ENCODE assay signal across 8 mouse cellular contexts in genomic region chr6:56796668-56797141, GRCm38 (mm10). TPM values are rescaled to one million over a fixed set of nuclear protein-coding genes. Genes with fewer than 3 reads are reported as not detected.
DNase-seq lines count a peak whose midpoint lies in the region; TF ChIP-seq lines count a peak whose summit lies in the region.

No protein-coding gene starts in this region.

- peak; percentile 55 for DNase-seq in gastrocnemius, adult 2 months
- no peak for DNase-seq in gastrocnemius, adult 8-10 months (ENCODE audit: low spot score in 2 of 2)
- peak; percentile 69 for DNase-seq in adipocyte (ENCODE audit: low spot score)
- DNase-seq in heart, postnatal 4 days, result peak; percentile 45
- DNase-seq in limb, embryonic 10.5 days (ENCODE audit: low spot score), result peak; percentile 41
- DNase-seq in mesoderm, embryonic 11.5 days (ENCODE audit: low read depth, low spot score), result peak; percentile 54
- DNase-seq in spleen, postnatal 14 days (ENCODE audit: low spot score in 2 of 2), result peak; percentile 11 to 25

- H3K4me1 ChIP-seq in embryonic fibroblast, embryonic 13.5 days (ENCODE audit: control insufficient read depth, insufficient read depth, low read length), result peaks cover 3% of the 10 kb centered on the region
- peaks cover 19% of the 10 kb centered on the region for H3K4me1 ChIP-seq in limb, embryonic 10.5 days

- no peak for TF ChIP-seq CTCF in gastrocnemius, adult 2 months (IDR thresholded peaks at IDR 0.05)
- no peak for TF ChIP-seq CTCF in embryonic fibroblast, embryonic 13.5 days (IDR thresholded peaks at IDR 0.05; ENCODE audit: borderline replicate concordance, insufficient read depth, low read length)

- peaks cover 18% of the 10 kb centered on the region for H3K36me3 ChIP-seq in limb, embryonic 10.5 days

- H3K9me3 ChIP-seq in limb, embryonic 10.5 days (replicated peaks), result no peaks in the 10 kb centered on the region

- H3K27ac ChIP-seq in gastrocnemius, adult 2 months, result peak overlapping the region; percentile 99
- peak overlapping the region; percentile 96 for H3K27ac ChIP-seq in embryonic fibroblast, embryonic 13.5 days (ENCODE audit: insufficient read depth, low read length)
- H3K27ac ChIP-seq in limb, embryonic 10.5 days, result peak overlapping the region; percentile 99

- H3K27me3 ChIP-seq in limb, embryonic 10.5 days (ENCODE audit: low read depth, poor library complexity, severe bottlenecking), result no peaks in the 10 kb centered on the region

- WGBS in limb, embryonic 10.5 days, result under 1% methylated on average over 16 of the region's 16 CpGs

- H3K4me3 ChIP-seq in gastrocnemius, adult 2 months, result peak overlapping the region; percentile 97
- H3K4me3 ChIP-seq in embryonic fibroblast, embryonic 13.5 days (ENCODE audit: insufficient read depth, low read length), result peak overlapping the region; percentile 100
- peak overlapping the region; percentile 85 for H3K4me3 ChIP-seq in limb, embryonic 10.5 days

- TF ChIP-seq POLR2A in embryonic fibroblast, embryonic 13.5 days (IDR thresholded peaks at IDR 0.05; ENCODE audit: low read depth, low read length), result no peak

- intact Hi-C loops in gastrocnemius, adult 2 months (cut with DNase I), result loop anchor here (2.0 to 5.0 kb wide), 2 partner anchors 82 to 906 kb away; partner anchors contain the start of genes Avl9 and Lancl2

RNA-seq across cellular contexts. Expression of gene Kbtbd2, which starts 0.9 kb away (rescaled TPM):
- 10 to 100 TPM; 20.7 to 26.0 TPM for total RNA-seq in gastrocnemius, adult 2 months (2021)
- 10 to 100 TPM; 22.5 to 29.1 (median 23.6) TPM for total RNA-seq in gastrocnemius, adult 8-10 months (2022)
- polyA plus RNA-seq in embryonic fibroblast, embryonic 13.5 days (2011; ENCODE audit: insufficient read length, low read depth, missing spikeins), result 37.8 and 47.3 TPM in 2 replicates
- 10 to 100 TPM; 43.7 to 44.9 TPM for total RNA-seq in heart, postnatal 4 days (2021)
- polyA plus RNA-seq in limb, embryonic 10.5 days (2016; fragmentation: Nextera tagmentation; extraction: Ambion mirVana), result 37.3 and 42.6 TPM in 2 replicates

RNA-seq across cellular contexts. Expression of gene Fkbp9, which starts 35.2 kb away (rescaled TPM):
- total RNA-seq in gastrocnemius, adult 2 months (2021), result 10 to 100 TPM; 48.9 to 60.2 TPM
- total RNA-seq in gastrocnemius, adult 8-10 months (2022), result 10 to 100 TPM; 58.9 to 65.0 (median 60.8) TPM
- 340 and 352 TPM in 2 replicates for polyA plus RNA-seq in embryonic fibroblast, embryonic 13.5 days (2011; ENCODE audit: insufficient read length, low read depth, missing spikeins)
- total RNA-seq in heart, postnatal 4 days (2021), result 100 to 1,000 TPM; 130 to 135 TPM
- polyA plus RNA-seq in limb, embryonic 10.5 days (2016; fragmentation: Nextera tagmentation; extraction: Ambion mirVana), result 64.6 and 65.4 TPM in 2 replicates

Comparison
In these comparisons a context has a peak if more than half of its experiments do, and no peak if none do; other contexts are left out.
1. DNase-seq: peak in gastrocnemius, adult 2 months (single experiment), adipocyte (single experiment), heart, postnatal 4 days (single experiment), limb, embryonic 10.5 days (single experiment), mesoderm, embryonic 11.5 days (single experiment) and spleen, postnatal 14 days (2 of 2); none in gastrocnemius, adult 8-10 months (0 of 2).
2. Peak in every context shown above with its lines, with median percentiles within 50 percentile points of each other: H3K27ac ChIP-seq and H3K4me3 ChIP-seq.